Mouse (Mus musculus) gonadal fat pad, adult 2 months (tissue): Measurements from ENCODE around the gene Sclt1. TPM values are rescaled to one million over a fixed set of nuclear protein-coding genes. Genes with fewer than 3 reads are reported as not detected.
"Not testable (repeated sequence)": the region's sequence is repeated elsewhere in the genome, so short reads cannot be mapped to it uniquely, and the experiment has no call there.

Experiments
- DNase-seq: peaks from one replicate; pipeline ENCODE4 v3.0.0-alpha.2; 2012; ENCODE audit warnings: low read depth
- polyA plus RNA-seq: library from polyadenylated mRNA; depleted of rRNA; stranded (reverse); fragments of >200 nt; gene quantifications from 2 replicates; pipeline ENCODE4 v1.2.3, GENCODE M21; 2012; rRNA removed

Sclt1 gene
- 4.0 and 7.3 TPM in 2 replicates for polyA plus RNA-seq

GRCm38 (mm10) chr3:41742278-41742934 lies at the start of gene Sclt1, which contains the start of gene D3Ertd751e:
TSS of gene Sclt1 (minus strand) at chr3:41742514.
TSS of gene D3Ertd751e (plus strand) at chr3:41742611.
- peak; percentile 45 for DNase-seq

- DNase-seq, result no peak
Observed at GRCm38 (mm10) chr3:41762091-41762490, 19.8 kb upstream of the Sclt1 start.

- DNase-seq, result no peak
Observed at GRCm38 (mm10) chr3:41754556-41754955, 12.2 kb upstream of the Sclt1 start.

- DNase-seq, result no peak
Observed at GRCm38 (mm10) chr3:41743436-41743835, 1.1 kb upstream of the Sclt1 start.

- DNase-seq, result no peak
Observed at GRCm38 (mm10) chr3:41741601-41742277, 575 bp downstream of the Sclt1 start.

GRCm38 (mm10) chr3:41695681-41696080 lies 46.6 kb downstream of the Sclt1 start:
- no peak for DNase-seq

- no peak for DNase-seq
Observed at GRCm38 (mm10) chr3:41692440-41693142, 49.7 kb downstream of the Sclt1 start.

- DNase-seq, result not testable (repeated sequence)
Observed at GRCm38 (mm10) chr3:41690114-41690640, 52.1 kb downstream of the Sclt1 start.

- no peak for DNase-seq
Observed at GRCm38 (mm10) chr3:41686396-41686795, 55.9 kb downstream of the Sclt1 start.

- no peak for DNase-seq
Observed at GRCm38 (mm10) chr3:41682084-41682483, 60.2 kb downstream of the Sclt1 start.

- DNase-seq, result no peak
Observed at GRCm38 (mm10) chr3:41676648-41677047, 65.7 kb downstream of the Sclt1 start.

- DNase-seq, result no peak
Observed at GRCm38 (mm10) chr3:41674778-41675177, 67.5 kb downstream of the Sclt1 start.

GRCm38 (mm10) chr3:41655642-41656041 lies 86.7 kb downstream of the Sclt1 start:
- no peak for DNase-seq

- no peak for DNase-seq
Observed at GRCm38 (mm10) chr3:41620971-41621370, 121.3 kb downstream of the Sclt1 start.

GRCm38 (mm10) chr3:41618488-41618887 lies 123.8 kb downstream of the Sclt1 start:
- no peak for DNase-seq

GRCm38 (mm10) chr3:41618036-41618435 lies 124.3 kb downstream of the Sclt1 start:
- DNase-seq, result no peak

- DNase-seq, result no peak
Observed at GRCm38 (mm10) chr3:41614230-41614985, 127.9 kb downstream of the Sclt1 start.

- DNase-seq, result no peak
Observed at GRCm38 (mm10) chr3:41613706-41614105, 128.6 kb downstream of the Sclt1 start.

- no peak for DNase-seq
Observed at GRCm38 (mm10) chr3:41612211-41612610, 130.1 kb downstream of the Sclt1 start.

- no peak for DNase-seq
Observed at GRCm38 (mm10) chr3:41609071-41609470, 133.2 kb downstream of the Sclt1 start.

GRCm38 (mm10) chr3:41607467-41607866 lies 134.8 kb downstream of the Sclt1 start:
- no peak for DNase-seq

- DNase-seq, result no peak
Observed at GRCm38 (mm10) chr3:41607050-41607449, 135.3 kb downstream of the Sclt1 start.
